Mouse (Mus musculus): ENCODE results near the gene Cd46. TPM values are rescaled to one million over a fixed set of nuclear protein-coding genes. Genes with fewer than 3 reads are reported as not detected.

Cd46 gene
- polyA plus RNA-seq, 1 experiment from 2014 or later: 1.0 TPM

DNA sequence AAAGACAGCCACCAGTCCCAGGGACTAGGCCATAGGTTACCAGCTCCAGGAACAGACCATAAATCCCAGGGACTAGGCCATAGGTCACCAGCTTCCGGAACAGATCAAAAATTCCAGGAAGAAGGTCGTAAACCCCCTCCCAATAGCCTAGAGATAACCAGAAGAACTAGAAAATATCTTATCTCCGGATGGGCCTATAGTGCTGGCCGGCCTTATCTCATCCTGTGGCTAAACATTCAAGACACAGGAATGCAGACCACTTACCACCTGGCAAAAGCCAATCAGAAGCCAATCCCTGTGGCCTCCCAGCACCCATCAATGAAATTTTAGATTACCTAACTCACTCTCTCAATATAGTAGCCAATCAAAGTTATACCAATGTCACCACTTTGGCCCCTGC is 8.6 kb upstream of the Cd46 start:
- Histone ChIP-seq H3K4me1 (replicated peaks; ENCODE audit: control insufficient read depth, insufficient read depth, low read length) (no peaks in the 10 kb centered on the region), H3K9ac (ENCODE audit: low read length) (no peak overlapping the region), H3K4me2 (ENCODE audit: low read length) (no peak overlapping the region), H3K9me3 (ENCODE audit: control insufficient read depth, low read length) (no peaks in the 10 kb centered on the region), H3K36me3 (ENCODE audit: control insufficient read depth, insufficient read depth, low read length) (peaks cover 45% of the 10 kb centered on the region), H3K27ac (ENCODE audit: low read depth) (no peak overlapping the region), H3K27me3 (replicated peaks; ENCODE audit: control insufficient read depth, insufficient read depth, low read length) (no peaks in the 10 kb centered on the region), H3K4me3 (ENCODE audit: low read depth, low read length) (no peak overlapping the region)
- 0 out of 2 replicates have a peak, but pooled peaks have one; percentile 64 for ATAC-seq (replicated peaks; ENCODE audit: low FRiP score, low TSS enrichment, low read depth)
- 23% methylated on average over 4 of the region's 4 CpGs for whole genome bisulfite sequencing
- no peak for DNase-seq (ENCODE audit: low spot score)

DNA sequence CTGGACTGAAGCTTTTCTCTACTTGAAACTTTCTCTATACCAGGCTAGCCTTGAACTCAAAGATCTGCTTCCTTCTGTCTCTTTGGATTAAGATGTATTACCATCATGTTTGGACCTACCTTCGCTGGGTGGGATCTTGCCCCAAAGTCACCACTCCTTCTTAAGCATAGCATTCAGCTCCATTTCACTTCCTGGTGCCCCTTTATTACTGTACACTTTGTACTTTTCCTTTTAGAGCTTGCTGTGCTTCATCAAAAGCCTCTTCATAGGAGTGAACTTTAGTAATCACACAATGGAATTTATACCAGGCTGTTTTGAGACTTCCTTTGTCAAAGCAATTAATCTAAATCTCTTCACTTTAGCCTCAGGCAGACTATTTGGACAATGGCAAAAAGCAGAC is 6.0 kb upstream of the Cd46 start:
- no peaks in the 10 kb centered on the region for H3K27me3 ChIP-seq (replicated peaks; ENCODE audit: control insufficient read depth, insufficient read depth, low read length)
- DNase-seq (ENCODE audit: low spot score): no peak
- peaks cover 22% of the 10 kb centered on the region for H3K36me3 ChIP-seq (ENCODE audit: control insufficient read depth, insufficient read depth, low read length)
- H3K27ac ChIP-seq (ENCODE audit: low read depth): no peak overlapping the region
- no peaks in the 10 kb centered on the region for H3K9me3 ChIP-seq (ENCODE audit: control insufficient read depth, low read length)
- no peaks in the 10 kb centered on the region for H3K4me1 ChIP-seq (replicated peaks; ENCODE audit: control insufficient read depth, insufficient read depth, low read length)
- no peak overlapping the region for H3K4me2 ChIP-seq (ENCODE audit: low read length)
- 100% methylated on average over 1 of the region's 1 CpGs for WGBS
- ATAC-seq (replicated peaks; ENCODE audit: low FRiP score, low TSS enrichment, low read depth): no peak
- H3K4me3 ChIP-seq (ENCODE audit: low read depth, low read length): no peak overlapping the region
- no peak overlapping the region for H3K9ac ChIP-seq (ENCODE audit: low read length)

DNA sequence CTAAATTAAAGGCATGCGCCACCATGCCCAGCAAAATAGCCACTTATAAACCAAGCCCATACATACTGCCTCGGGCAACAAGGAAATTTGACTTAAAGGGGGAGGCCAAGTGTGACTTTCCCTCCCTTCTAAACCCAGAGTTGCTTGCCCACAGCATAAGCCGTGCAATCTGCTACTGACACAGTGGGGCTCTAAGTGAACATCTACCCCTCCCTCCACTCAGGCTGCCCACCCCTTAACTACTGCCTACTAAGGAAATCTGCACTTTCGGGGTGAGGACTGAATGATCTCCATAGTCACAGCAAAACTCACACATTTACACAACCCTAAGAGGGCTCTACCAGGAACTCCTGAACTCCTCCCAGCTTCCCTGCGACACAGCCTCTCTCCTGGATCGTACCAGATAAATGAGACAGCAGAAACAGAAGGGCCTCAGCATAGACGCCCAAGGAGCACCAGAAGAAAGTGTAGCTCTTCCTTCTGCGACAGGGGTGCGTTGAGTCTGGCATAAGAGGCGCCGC is 290 bp downstream of the Cd46 start:
- no peaks in the 10 kb centered on the region for H3K9me3 ChIP-seq (ENCODE audit: control insufficient read depth, low read length)
- ATAC-seq (replicated peaks; ENCODE audit: low FRiP score, low TSS enrichment, low read depth) (peak; percentile 81), DNase-seq (ENCODE audit: low spot score) (no peak)
- H3K36me3 ChIP-seq (ENCODE audit: control insufficient read depth, insufficient read depth, low read length): no peaks in the 10 kb centered on the region
- WGBS: 18% methylated on average over 11 of the region's 11 CpGs
- 0 out of 2 replicates have a peak overlapping the region, but pooled peaks have one; percentile 22 for H3K27ac ChIP-seq (ENCODE audit: low read depth)
- H3K4me3 ChIP-seq (ENCODE audit: low read depth, low read length): peak overlapping the region; percentile 36
- peak overlapping the region; percentile 34; the same call in 1 of the 2 replicates for H3K9ac ChIP-seq (ENCODE audit: low read length)
- no peaks in the 10 kb centered on the region for H3K27me3 ChIP-seq (replicated peaks; ENCODE audit: control insufficient read depth, insufficient read depth, low read length)
- peaks cover 3% of the 10 kb centered on the region; the same call in 1 of the 2 replicates for H3K4me1 ChIP-seq (replicated peaks; ENCODE audit: control insufficient read depth, insufficient read depth, low read length)
- H3K4me2 ChIP-seq (ENCODE audit: low read length): peak overlapping the region; percentile 63

DNA sequence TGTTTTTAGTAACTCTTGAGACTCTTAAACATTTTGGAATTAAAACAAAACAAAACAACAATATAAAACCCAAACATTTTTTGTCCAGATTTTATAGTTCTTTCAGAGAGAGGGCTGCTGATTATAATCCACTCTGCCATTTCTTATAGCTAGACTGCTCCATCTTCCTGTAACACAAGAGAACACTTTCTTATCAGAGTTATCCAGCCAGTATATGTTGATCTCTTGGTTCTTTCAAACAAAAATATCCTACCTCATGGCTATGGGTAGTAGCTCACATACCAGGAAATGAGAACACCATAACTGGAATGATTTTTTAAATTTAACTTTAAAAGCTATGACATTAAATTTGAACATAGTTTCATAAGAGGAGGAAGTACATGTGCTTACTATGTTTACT is 9.9 kb downstream of the Cd46 start:
- H3K9ac ChIP-seq (ENCODE audit: low read length): no peak overlapping the region
- no peak for ATAC-seq (replicated peaks; ENCODE audit: low FRiP score, low TSS enrichment, low read depth)
- no peak overlapping the region for H3K27ac ChIP-seq (ENCODE audit: low read depth)
- no peak overlapping the region for H3K4me3 ChIP-seq (ENCODE audit: low read depth, low read length)
- DNase-seq (ENCODE audit: low spot score): no peak
- no peaks in the 10 kb centered on the region for H3K9me3 ChIP-seq (ENCODE audit: control insufficient read depth, low read length)
- H3K4me2 ChIP-seq (ENCODE audit: low read length): no peak overlapping the region
- no peaks in the 10 kb centered on the region for H3K36me3 ChIP-seq (ENCODE audit: control insufficient read depth, insufficient read depth, low read length)
- no peaks in the 10 kb centered on the region for H3K27me3 ChIP-seq (replicated peaks; ENCODE audit: control insufficient read depth, insufficient read depth, low read length)
- H3K4me1 ChIP-seq (replicated peaks; ENCODE audit: control insufficient read depth, insufficient read depth, low read length): no peaks in the 10 kb centered on the region

DNA sequence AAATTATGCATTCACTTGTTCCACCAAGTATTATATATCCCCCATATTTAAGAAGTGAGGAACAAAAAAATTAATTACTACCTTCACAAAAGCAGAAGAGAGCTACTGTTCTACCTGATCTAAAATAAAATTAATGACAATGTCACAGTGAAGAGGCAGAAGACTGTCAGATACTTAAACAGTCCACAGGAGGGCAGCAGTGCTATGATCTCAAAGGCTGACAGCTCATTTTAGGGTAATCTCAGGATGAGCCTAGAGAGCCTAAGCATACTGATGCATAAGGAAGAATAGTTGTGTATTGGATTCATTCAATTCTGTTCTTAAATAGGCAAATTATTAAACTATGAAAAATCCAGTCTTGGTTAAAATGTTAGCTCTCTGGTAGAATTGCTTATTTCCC is 51.6 kb downstream of the Cd46 start:
- no peaks in the 10 kb centered on the region for H3K27me3 ChIP-seq (replicated peaks; ENCODE audit: control insufficient read depth, insufficient read depth, low read length)
- no peak for ATAC-seq (replicated peaks; ENCODE audit: low FRiP score, low TSS enrichment, low read depth)
- no peak for DNase-seq (ENCODE audit: low spot score)
- no peaks in the 10 kb centered on the region for H3K9me3 ChIP-seq (ENCODE audit: control insufficient read depth, low read length)
- H3K27ac ChIP-seq (ENCODE audit: low read depth): no peak overlapping the region
- H3K9ac ChIP-seq (ENCODE audit: low read length): no peak overlapping the region
- H3K4me3 ChIP-seq (ENCODE audit: low read depth, low read length): no peak overlapping the region
- H3K4me1 ChIP-seq (replicated peaks; ENCODE audit: control insufficient read depth, insufficient read depth, low read length): no peaks in the 10 kb centered on the region
- H3K36me3 ChIP-seq (ENCODE audit: control insufficient read depth, insufficient read depth, low read length): no peaks in the 10 kb centered on the region
- no peak overlapping the region for H3K4me2 ChIP-seq (ENCODE audit: low read length)

DNA sequence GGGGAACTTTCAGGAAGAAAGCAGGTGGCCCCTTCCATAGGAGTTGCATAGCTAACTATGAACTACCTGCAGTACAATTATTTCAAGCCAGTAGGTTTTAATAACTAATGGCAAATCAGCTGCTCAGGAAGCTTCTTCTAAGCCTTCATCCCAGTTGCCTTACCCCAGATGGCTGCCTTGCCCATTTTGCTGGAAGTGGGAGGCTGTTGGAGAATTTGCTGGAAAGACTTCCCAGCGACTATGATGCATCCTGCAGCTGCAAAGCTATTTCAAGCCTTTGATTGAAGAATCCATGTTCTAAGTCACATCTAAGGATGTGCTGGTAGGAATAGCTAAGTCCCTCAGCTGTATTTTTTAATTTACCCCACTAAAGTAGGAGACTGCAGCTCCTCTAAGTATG is 53.7 kb downstream of the Cd46 start:
- H3K9me3 ChIP-seq (ENCODE audit: control insufficient read depth, low read length): no peaks in the 10 kb centered on the region
- no peak overlapping the region for H3K4me3 ChIP-seq (ENCODE audit: low read depth, low read length)
- no peak for DNase-seq (ENCODE audit: low spot score)
- no peak overlapping the region for H3K27ac ChIP-seq (ENCODE audit: low read depth)
- no peaks in the 10 kb centered on the region for H3K27me3 ChIP-seq (replicated peaks; ENCODE audit: control insufficient read depth, insufficient read depth, low read length)
- WGBS: 76% methylated on average over 1 of the region's 1 CpGs
- no peak overlapping the region for H3K4me2 ChIP-seq (ENCODE audit: low read length)
- H3K36me3 ChIP-seq (ENCODE audit: control insufficient read depth, insufficient read depth, low read length): no peaks in the 10 kb centered on the region
- no peak overlapping the region for H3K9ac ChIP-seq (ENCODE audit: low read length)
- no peaks in the 10 kb centered on the region for H3K4me1 ChIP-seq (replicated peaks; ENCODE audit: control insufficient read depth, insufficient read depth, low read length)
- no peak for ATAC-seq (replicated peaks; ENCODE audit: low FRiP score, low TSS enrichment, low read depth)

DNA sequence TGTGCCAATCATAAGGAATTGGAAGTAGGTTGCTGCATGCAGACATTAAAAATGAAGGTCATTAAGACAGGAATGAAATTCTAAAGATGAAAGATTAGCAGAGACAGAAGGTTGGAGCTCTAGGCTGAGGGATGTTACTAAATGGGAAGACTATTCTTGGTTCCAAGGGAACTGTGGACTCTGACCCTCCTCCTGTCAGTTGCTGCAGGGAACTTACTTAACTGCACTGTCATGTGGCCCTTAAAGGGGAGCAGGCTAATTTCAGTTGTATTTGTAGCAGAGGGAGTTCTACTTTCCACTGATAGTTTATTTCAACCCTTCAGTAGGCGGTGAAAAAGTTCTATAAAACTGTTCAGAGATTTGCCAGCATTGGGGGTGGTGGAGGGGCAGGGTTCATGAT is 54.1 kb downstream of the Cd46 start:
- ATAC-seq (replicated peaks; ENCODE audit: low FRiP score, low TSS enrichment, low read depth) (no peak), DNase-seq (ENCODE audit: low spot score) (no peak)
- no peaks in the 10 kb centered on the region for H3K36me3 ChIP-seq (ENCODE audit: control insufficient read depth, insufficient read depth, low read length)
- no peaks in the 10 kb centered on the region for H3K27me3 ChIP-seq (replicated peaks; ENCODE audit: control insufficient read depth, insufficient read depth, low read length)
- H3K4me3 ChIP-seq (ENCODE audit: low read depth, low read length): no peak overlapping the region
- H3K27ac ChIP-seq (ENCODE audit: low read depth): no peak overlapping the region
- no peak overlapping the region for H3K9ac ChIP-seq (ENCODE audit: low read length)
- H3K4me1 ChIP-seq (replicated peaks; ENCODE audit: control insufficient read depth, insufficient read depth, low read length): no peaks in the 10 kb centered on the region
- H3K9me3 ChIP-seq (ENCODE audit: control insufficient read depth, low read length): no peaks in the 10 kb centered on the region
- WGBS: 81% methylated on average over 1 of the region's 1 CpGs
- no peak overlapping the region for H3K4me2 ChIP-seq (ENCODE audit: low read length)

DNA sequence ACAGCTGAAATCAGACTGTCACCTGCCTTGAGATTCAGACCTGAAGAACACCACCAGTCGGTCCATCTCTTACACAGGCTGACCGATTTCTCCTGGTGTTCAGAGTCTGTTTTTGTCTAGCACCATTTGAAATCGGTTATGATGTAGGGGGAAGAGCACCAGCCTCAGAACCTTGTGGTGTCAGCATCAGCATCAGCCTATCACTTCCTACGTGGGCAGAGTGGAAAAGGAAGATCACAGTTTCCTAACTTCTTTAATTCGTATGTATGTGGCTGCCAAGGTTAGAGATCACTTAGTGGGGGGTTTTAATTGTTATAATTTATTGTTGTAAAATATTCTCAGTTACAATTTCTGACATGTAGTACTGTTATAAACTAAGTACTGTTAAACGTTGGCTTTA is 54.6 kb downstream of the Cd46 start:
- DNase-seq (ENCODE audit: low spot score): no peak
- WGBS: 90% methylated on average over 6 of the region's 6 CpGs
- no peak for ATAC-seq (replicated peaks; ENCODE audit: low FRiP score, low TSS enrichment, low read depth)

DNA sequence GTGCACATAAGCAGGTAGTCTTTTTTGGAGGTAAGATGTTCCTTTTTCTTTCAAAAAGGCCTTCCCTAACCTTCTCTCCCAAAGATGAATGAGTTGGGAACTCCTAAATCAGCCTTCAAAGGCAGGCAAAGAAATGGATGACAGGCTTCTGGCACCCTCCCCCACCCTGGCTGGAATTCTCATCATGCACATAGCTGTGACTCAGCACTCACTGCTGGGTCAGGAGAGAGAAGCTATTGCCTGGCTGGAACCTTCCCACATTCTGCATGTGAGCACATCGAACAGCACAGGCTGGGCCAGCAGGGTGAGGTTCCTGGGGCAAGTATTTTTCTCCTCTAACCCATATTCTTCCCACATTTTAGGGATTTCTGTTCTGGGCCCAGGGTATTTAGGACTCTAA is 58.1 kb downstream of the Cd46 start:
- no peaks in the 10 kb centered on the region for H3K9me3 ChIP-seq (ENCODE audit: control insufficient read depth, low read length)
- H3K4me3 ChIP-seq (ENCODE audit: low read depth, low read length): no peak overlapping the region
- no peaks in the 10 kb centered on the region for H3K36me3 ChIP-seq (ENCODE audit: control insufficient read depth, insufficient read depth, low read length)
- no peak overlapping the region for H3K27ac ChIP-seq (ENCODE audit: low read depth)
- H3K9ac ChIP-seq (ENCODE audit: low read length): no peak overlapping the region
- DNase-seq (ENCODE audit: low spot score): no peak
- H3K27me3 ChIP-seq (replicated peaks; ENCODE audit: control insufficient read depth, insufficient read depth, low read length): no peaks in the 10 kb centered on the region
- no peaks in the 10 kb centered on the region for H3K4me1 ChIP-seq (replicated peaks; ENCODE audit: control insufficient read depth, insufficient read depth, low read length)
- 66% methylated on average over 1 of the region's 1 CpGs for WGBS
- no peak for ATAC-seq (replicated peaks; ENCODE audit: low FRiP score, low TSS enrichment, low read depth)
- no peak overlapping the region for H3K4me2 ChIP-seq (ENCODE audit: low read length)

More for the DNA sequence above, 54.6 kb downstream of the Cd46 start:
- no peak overlapping the region for H3K9ac ChIP-seq (ENCODE audit: low read length)
- H3K4me3 ChIP-seq (ENCODE audit: low read depth, low read length): no peak overlapping the region
- no peaks in the 10 kb centered on the region for H3K36me3 ChIP-seq (ENCODE audit: control insufficient read depth, insufficient read depth, low read length)
- H3K27me3 ChIP-seq (replicated peaks; ENCODE audit: control insufficient read depth, insufficient read depth, low read length): no peaks in the 10 kb centered on the region
- no peaks in the 10 kb centered on the region for H3K4me1 ChIP-seq (replicated peaks; ENCODE audit: control insufficient read depth, insufficient read depth, low read length)
- no peak overlapping the region for H3K27ac ChIP-seq (ENCODE audit: low read depth)
- no peaks in the 10 kb centered on the region for H3K9me3 ChIP-seq (ENCODE audit: control insufficient read depth, low read length)
- no peak overlapping the region for H3K4me2 ChIP-seq (ENCODE audit: low read length)
